Mouse (Mus musculus) MEL (cell line): Measurements from ENCODE around the gene Btbd35f11. TPM values are rescaled to one million over a fixed set of nuclear protein-coding genes. Genes with fewer than 3 reads are reported as not detected.
"Not testable (repeated sequence)": the region's sequence is repeated elsewhere in the genome, so short reads cannot be mapped to it uniquely, and the experiment has no call there.

Experiments used
- DNase-seq: peaks from one replicate; pipeline ENCODE4 v3.0.0; 2011; ENCODE audit warnings: low read depth, low spot score
- H3K27ac ChIP-seq: 2 replicates; pipeline ENCODE4 v1.5.1; 2012; ENCODE audit warnings: low read depth, mild to moderate bottlenecking, control low read depth, low read length, moderate library complexity; ENCODE audit not compliant: control insufficient read depth
- H3K27me3 ChIP-seq, 2 experiments: fragments of 150-350 bp in 1 of 2; sonication (generic) in 1 of 2; 2 replicates each; pipeline ENCODE4 v1.6.1; 2012; ENCODE audit warnings: low read length in 2 of 2, mild to moderate bottlenecking in 2 of 2, improper control_type of control experiment in 1 of 2, moderate library complexity in 1 of 2; ENCODE audit not compliant: insufficient read depth in 2 of 2, control insufficient read depth in 1 of 2
- H3K36me3 ChIP-seq, 2 experiments: 2 replicates each; pipeline ENCODE4 v1.6.1; 2012 to 2014; ENCODE audit warnings: low read length in 2 of 2, improper control_type of control experiment in 1 of 2, inconsistent platforms in 1 of 2, mild to moderate bottlenecking in 1 of 2; ENCODE audit not compliant: insufficient read depth in 2 of 2, control insufficient read depth in 1 of 2
- H3K4me1 ChIP-seq, 2 experiments: fragments of 150-350 bp in 1 of 2; sonication (generic) in 1 of 2; 2 replicates each; pipeline ENCODE4 v1.6.1; 2012; ENCODE audit warnings: low read length in 2 of 2, improper control_type of control experiment in 1 of 2, mild to moderate bottlenecking in 1 of 2; ENCODE audit not compliant: insufficient read depth in 2 of 2, control insufficient read depth in 1 of 2
- H3K4me3 ChIP-seq, 2 experiments: fragments of 150-350 bp in 1 of 2; sonication (generic) in 1 of 2; 2 replicates each; pipeline ENCODE4 v1.5.1; 2012; ENCODE audit warnings: low read depth in 2 of 2, low read length in 2 of 2, mild to moderate bottlenecking in 2 of 2, moderate library complexity in 2 of 2, control low read depth in 1 of 2, improper control_type of control experiment in 1 of 2; ENCODE audit not compliant: control insufficient read depth in 1 of 2, insufficient read depth in 1 of 2
- H3K79me2 ChIP-seq: 2 replicates; pipeline ENCODE4 v1.6.1; 2012; ENCODE audit warnings: mild to moderate bottlenecking, low read length, moderate library complexity; ENCODE audit not compliant: control insufficient read depth, poor library complexity, insufficient read depth
- H3K9ac ChIP-seq: 2 replicates; pipeline ENCODE4 v1.6.1; 2012; ENCODE audit warnings: low read depth, mild to moderate bottlenecking, control low read depth, low read length, moderate library complexity; ENCODE audit not compliant: control insufficient read depth, poor library complexity, severe bottlenecking
- H3K9me3 ChIP-seq: fragments of 150-350 bp; sonication (generic); replicated peaks from 2 replicates; pipeline ENCODE4 v1.6.1; 2012; ENCODE audit warnings: mild to moderate bottlenecking, low read length, improper control_type of control experiment, moderate library complexity; ENCODE audit not compliant: insufficient read depth
- polyA plus RNA-seq, 2 experiments: library from polyadenylated mRNA; stranded (reverse) in 1 of 2; unstranded in 1 of 2; fragments of >175 nt in 1 of 2; fragments of >200 nt in 1 of 2; gene quantifications; 2 replicates each; pipeline versions ENCODE4 v1.2.1 to v1.2.4; 2012; ENCODE audit warnings: low replicate concordance in 2 of 2, low read depth in 1 of 2; ENCODE audit not compliant: insufficient read length in 2 of 2, insufficient read depth in 1 of 2, missing spikeins in 1 of 2
- total RNA-seq: library from RNA; depleted of rRNA; stranded (reverse); fragments of 300-350 nt; gene quantifications from 2 replicates; pipeline ENCODE4 v1.2.3, GENCODE M21; 2012; rRNA removed

Btbd35f11 gene
- total RNA-seq (not detected in 2 replicates), polyA plus RNA-seq (not detected)

- not testable (repeated sequence) for H3K27ac ChIP-seq, H3K27me3 ChIP-seq, H3K4me1 ChIP-seq, H3K79me2 ChIP-seq, H3K4me3 ChIP-seq, DNase-seq, H3K9ac ChIP-seq, H3K36me3 ChIP-seq, H3K9me3 ChIP-seq
Observed at GRCm38 (mm10) chrX:3443590-3443989, at the start of gene Btbd35f11. TSS of gene Btbd35f11 (minus strand) at chrX:3443690.

- not testable (repeated sequence) for H3K9ac ChIP-seq, H3K4me3 ChIP-seq, H3K4me1 ChIP-seq, H3K9me3 ChIP-seq, H3K36me3 ChIP-seq, H3K27me3 ChIP-seq, DNase-seq, H3K27ac ChIP-seq, H3K79me2 ChIP-seq
Observed at GRCm38 (mm10) chrX:3409946-3410345, 33.5 kb downstream of the Btbd35f11 start.

Other genes with a start within 250 kb of the Btbd35f11 start
- not detected in 2 replicates for gene Btbd35f24, start 247.9 kb downstream of the Btbd35f11 start, total RNA-seq
- not detected for gene Btbd35f24, start 247.9 kb downstream of the Btbd35f11 start, polyA plus RNA-seq